Mouse (Mus musculus) liver, embryonic 13.5 days (tissue): ENCODE data around the gene Ceacam2. TPM values are rescaled to one million over a fixed set of nuclear protein-coding genes. Genes with fewer than 3 reads are reported as not detected.
"Not testable (repeated sequence)": the region's sequence is repeated elsewhere in the genome, so short reads cannot be mapped to it uniquely, and the experiment has no call there.

Experiments
- ATAC-seq: fragments of 200-750 bp; cut with Nextera tagmentation; 2 replicates; pipeline ENCODE4 v1.8.0; 2017; ENCODE audit warnings: low read depth, mild to moderate bottlenecking, moderate number of reproducible peaks, moderate library complexity
- DNase-seq: peaks from one replicate; pipeline ENCODE4 v3.0.0; 2022
- H3K27ac ChIP-seq: fragments of 300-500 bp; sonication (generic); 2 replicates; pipeline ENCODE4 v1.5.1; 2015; ENCODE audit warnings: moderate library complexity, mild to moderate bottlenecking, inconsistent platforms
- H3K27me3 ChIP-seq: fragments of 300-500 bp; sonication (generic); 2 replicates; pipeline ENCODE4 v1.6.1; 2015; ENCODE audit warnings: mild to moderate bottlenecking, inconsistent platforms
- H3K36me3 ChIP-seq: fragments of 300-500 bp; sonication (generic); 2 replicates; pipeline ENCODE4 v1.6.1; 2015; ENCODE audit warnings: mild to moderate bottlenecking, inconsistent platforms
- H3K4me1 ChIP-seq: fragments of 300-500 bp; sonication (generic); replicated peaks from 2 replicates; pipeline ENCODE4 v1.6.1; 2015; ENCODE audit warnings: inconsistent platforms
- H3K4me2 ChIP-seq: fragments of 300-500 bp; sonication (generic); 2 replicates; pipeline ENCODE4 v1.6.1; 2015; ENCODE audit warnings: inconsistent platforms, mild to moderate bottlenecking, moderate library complexity
- H3K4me3 ChIP-seq: fragments of 300-500 bp; sonication (generic); replicated peaks from 2 replicates; pipeline ENCODE4 v1.5.1; 2015; ENCODE audit warnings: mild to moderate bottlenecking, inconsistent platforms
- H3K9ac ChIP-seq: fragments of 300-500 bp; sonication (generic); 2 replicates; pipeline ENCODE4 v1.6.1; 2015; ENCODE audit warnings: mild to moderate bottlenecking, inconsistent platforms
- H3K9me3 ChIP-seq: fragments of 300-500 bp; sonication (generic); replicated peaks from 2 replicates; pipeline ENCODE4 v1.6.1; 2016; ENCODE audit warnings: inconsistent platforms
- WGBS: fragments of 180-500 bp; shearing (Covaris S2); methylation state at CpG from one replicate; pipeline ENCODE4 v1.1.7; 2015; ENCODE audit not compliant: insufficient replicate concordance; 5-methylcytosine and 5-hydroxymethylcytosine counted together
- polyA plus RNA-seq: library from polyadenylated mRNA; unstranded; fragments of >200 nt; fragmentation: Nextera tagmentation; extraction: Ambion mirVana; gene quantifications from 2 replicates; pipeline ENCODE4 v1.2.1, GENCODE M21; 2015

Gene Ceacam2
- 0.03 TPM in 1 of 2 replicates, not detected in the other for polyA plus RNA-seq

- not testable (repeated sequence) for DNase-seq, H3K27me3 ChIP-seq, H3K4me3 ChIP-seq, H3K9me3 ChIP-seq, ATAC-seq, H3K9ac ChIP-seq, H3K4me2 ChIP-seq, H3K36me3 ChIP-seq, H3K27ac ChIP-seq, H3K4me1 ChIP-seq
- 30% methylated on average over 3 of the region's 3 CpGs for WGBS
Measured at GRCm38 (mm10) chr7:25539376-25539907, at the start of gene Ceacam2. Gene Ceacam2, minus strand, starts transcription at chr7:25539857.

GRCm38 (mm10) chr7:25585351-25586204, 45.9 kb upstream of the Ceacam2 start:
- DNase-seq (no peak), ATAC-seq (no peak)
- Histone ChIP-seq H3K36me3 (no peaks in the 10 kb centered on the region), H3K4me2 (no peak overlapping the region), H3K27ac (no peak overlapping the region), H3K9me3 (no peaks in the 10 kb centered on the region), H3K9ac (no peak overlapping the region), H3K4me1 (no peaks in the 10 kb centered on the region), H3K4me3 (no peak overlapping the region), H3K27me3 (no peaks in the 10 kb centered on the region)
- WGBS, result 57% methylated on average over 9 of the region's 9 CpGs

- Histone ChIP-seq H3K9ac (no peak overlapping the region), H3K4me1 (no peaks in the 10 kb centered on the region), H3K27ac (no peak overlapping the region), H3K27me3 (no peaks in the 10 kb centered on the region), H3K36me3 (no peaks in the 10 kb centered on the region), H3K4me3 (no peak overlapping the region), H3K9me3 (no peaks in the 10 kb centered on the region), H3K4me2 (no peak overlapping the region)
- 72% methylated on average over 5 of the region's 5 CpGs for WGBS
- ATAC-seq (no peak), DNase-seq (no peak)
Measured at GRCm38 (mm10) chr7:25584651-25585050, 45.0 kb upstream of the Ceacam2 start.

- Histone ChIP-seq H3K27ac (no peak overlapping the region), H3K27me3 (no peaks in the 10 kb centered on the region), H3K9ac (no peak overlapping the region), H3K4me3 (no peak overlapping the region), H3K9me3 (no peaks in the 10 kb centered on the region), H3K4me2 (no peak overlapping the region), H3K36me3 (no peaks in the 10 kb centered on the region), H3K4me1 (no peaks in the 10 kb centered on the region)
- no peak for ATAC-seq
- WGBS, result 66% methylated on average over 15 of the region's 15 CpGs
- DNase-seq, result no peak
Measured at GRCm38 (mm10) chr7:25582301-25582810, 42.7 kb upstream of the Ceacam2 start.

GRCm38 (mm10) chr7:25579441-25579840, 39.8 kb upstream of the Ceacam2 start:
- DNase-seq (no peak), ATAC-seq (no peak)
- Histone ChIP-seq H3K4me2 (no peak overlapping the region), H3K4me1 (peaks cover 3% of the 10 kb centered on the region; the same call in 1 of the 2 replicates), H3K27ac (no peak overlapping the region), H3K36me3 (no peaks in the 10 kb centered on the region), H3K4me3 (no peak overlapping the region), H3K27me3 (no peaks in the 10 kb centered on the region), H3K9ac (no peak overlapping the region), H3K9me3 (no peaks in the 10 kb centered on the region)
- WGBS, result 58% methylated on average over 10 of the region's 10 CpGs

GRCm38 (mm10) chr7:25576793-25577437, 37.3 kb upstream of the Ceacam2 start:
- not testable (repeated sequence) for H3K27ac ChIP-seq, DNase-seq

GRCm38 (mm10) chr7:25576308-25576707, 36.7 kb upstream of the Ceacam2 start:
- H3K36me3 ChIP-seq, H3K27ac ChIP-seq, H3K4me1 ChIP-seq, H3K27me3 ChIP-seq, ATAC-seq, H3K4me3 ChIP-seq, H3K9me3 ChIP-seq, DNase-seq, H3K4me2 ChIP-seq, H3K9ac ChIP-seq: not testable (repeated sequence)
- 29% methylated on average over 6 of the region's 6 CpGs for whole genome bisulfite sequencing

More at GRCm38 (mm10) chr7:25576793-25577437, 37.3 kb upstream of the Ceacam2 start:
- not testable (repeated sequence) for H3K27me3 ChIP-seq, ATAC-seq, H3K9me3 ChIP-seq, H3K9ac ChIP-seq, H3K4me3 ChIP-seq, H3K4me2 ChIP-seq, H3K4me1 ChIP-seq, H3K36me3 ChIP-seq
- WGBS, result 56% methylated on average over 14 of the region's 14 CpGs

GRCm38 (mm10) chr7:25575870-25576269, 36.2 kb upstream of the Ceacam2 start:
- 37% methylated on average over 8 of the region's 8 CpGs for WGBS
- H3K9ac ChIP-seq, result no peak overlapping the region
- no peaks in the 10 kb centered on the region for H3K27me3 ChIP-seq
- no peak overlapping the region for H3K27ac ChIP-seq
- H3K4me2 ChIP-seq, result no peak overlapping the region
- DNase-seq (no peak), ATAC-seq (no peak)
- H3K4me1 ChIP-seq, result peaks cover 3% of the 10 kb centered on the region; the same call in 1 of the 2 replicates
- no peak overlapping the region for H3K4me3 ChIP-seq
- H3K36me3 ChIP-seq, result no peaks in the 10 kb centered on the region
- H3K9me3 ChIP-seq, result no peaks in the 10 kb centered on the region

GRCm38 (mm10) chr7:25575105-25575504, 35.4 kb upstream of the Ceacam2 start:
- H3K27ac ChIP-seq, result no peak overlapping the region
- H3K9me3 ChIP-seq, result no peaks in the 10 kb centered on the region
- no peak overlapping the region for H3K9ac ChIP-seq
- 70% methylated on average over 5 of the region's 5 CpGs for WGBS
- no peaks in the 10 kb centered on the region for H3K36me3 ChIP-seq
- ATAC-seq, result no peak
- peaks cover 3% of the 10 kb centered on the region; the same call in 1 of the 2 replicates for H3K4me1 ChIP-seq
- no peaks in the 10 kb centered on the region for H3K27me3 ChIP-seq
- no peak overlapping the region for H3K4me3 ChIP-seq
- DNase-seq, result no peak
- no peak overlapping the region for H3K4me2 ChIP-seq

GRCm38 (mm10) chr7:25573806-25574205, 34.1 kb upstream of the Ceacam2 start:
- 55% methylated on average over 5 of the region's 5 CpGs for WGBS
- not testable (repeated sequence) for H3K9me3 ChIP-seq, H3K4me2 ChIP-seq, H3K4me3 ChIP-seq, ATAC-seq, H3K9ac ChIP-seq, H3K27me3 ChIP-seq, DNase-seq, H3K4me1 ChIP-seq, H3K27ac ChIP-seq, H3K36me3 ChIP-seq

GRCm38 (mm10) chr7:25568721-25569120, 29.1 kb upstream of the Ceacam2 start:
- Histone ChIP-seq H3K27ac (no peak overlapping the region), H3K36me3 (no peaks in the 10 kb centered on the region), H3K9ac (no peak overlapping the region)

More at GRCm38 (mm10) chr7:25568721-25569120, 29.1 kb upstream of the Ceacam2 start:
- DNase-seq (no peak), ATAC-seq (no peak)
- Histone ChIP-seq H3K9me3 (no peaks in the 10 kb centered on the region), H3K4me3 (no peak overlapping the region), H3K4me1 (no peaks in the 10 kb centered on the region), H3K27me3 (no peaks in the 10 kb centered on the region), H3K4me2 (no peak overlapping the region)
- 84% methylated on average over 7 of the region's 7 CpGs for WGBS
